Mouse (Mus musculus) C2C12 (cell line): ENCODE measurements at regions not wholly inside any gene's neighbourhood (a gene's known extent, or its start where the extent isn't known, plus 50 kb on each side); places are given as distances from the start of the nearest gene placed in this dataset.

ENCODE experiments used
- CEBPB ChIP-seq: IDR thresholded peaks from one replicate; pipeline ENCODE4 v1.6.1; 2011; ENCODE audit warnings: low read depth, mild to moderate bottlenecking, control low read depth, moderate library complexity
- CTCF ChIP-seq: IDR thresholded peaks from one replicate; pipeline ENCODE4 v1.5.1; 2011; ENCODE audit not compliant: control insufficient read depth, insufficient read depth, insufficient read length
- MAX ChIP-seq: IDR thresholded peaks from one replicate; pipeline ENCODE4 v1.6.1; 2011; ENCODE audit warnings: mild to moderate bottlenecking, control low read depth
- MYOD1 ChIP-seq: IDR thresholded peaks from one replicate; pipeline ENCODE4 v1.6.1; 2011; ENCODE audit warnings: low read depth; ENCODE audit not compliant: control insufficient read depth, insufficient read length
- MYOG ChIP-seq: IDR thresholded peaks from one replicate; pipeline ENCODE4 v1.6.1; 2011; ENCODE audit not compliant: control insufficient read depth, insufficient read length; ENCODE audit errors: extremely low read depth
- USF1 ChIP-seq: IDR thresholded peaks from one replicate; pipeline ENCODE4 v1.6.1; 2011; ENCODE audit warnings: low read depth, mild to moderate bottlenecking, control low read depth, moderate library complexity

DNA sequence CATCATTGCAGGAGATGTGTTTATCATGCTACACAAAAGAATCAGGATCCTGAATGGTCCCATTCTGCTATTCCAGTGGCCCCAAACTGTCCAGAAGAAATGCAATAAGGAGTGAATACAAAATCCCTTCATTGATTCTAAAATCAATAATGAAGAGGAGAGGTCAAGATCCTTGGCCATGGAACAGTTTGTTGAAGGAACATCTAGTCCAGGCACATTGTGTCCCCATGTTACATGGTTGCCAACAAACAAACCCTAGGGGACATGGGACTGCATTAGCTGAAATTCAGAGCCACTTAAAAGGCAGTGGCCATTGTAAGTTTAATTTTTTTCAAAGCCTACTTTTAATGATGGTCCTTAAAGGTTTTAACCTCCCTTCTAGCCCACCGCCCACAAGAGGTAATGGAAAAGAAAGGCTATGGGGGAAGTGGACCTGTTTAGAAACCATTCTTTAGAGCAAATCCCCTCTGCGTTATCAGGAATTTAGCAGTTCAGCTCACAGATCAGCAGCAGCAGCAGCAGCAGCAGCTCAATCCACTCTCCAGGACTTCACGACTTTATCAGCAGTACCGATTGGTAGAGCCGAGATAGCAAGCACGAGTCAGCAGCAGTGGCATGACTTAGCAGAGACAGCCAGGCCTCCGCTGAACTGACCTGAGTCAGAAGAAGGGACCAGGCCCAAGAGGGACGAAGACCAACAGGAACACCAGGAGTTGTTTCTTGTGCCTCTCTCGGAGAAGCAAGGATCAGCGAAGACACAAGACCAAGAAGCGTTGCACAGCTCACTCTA, 268.3 kb downstream of the Setd4 start:
- TF ChIP-seq CTCF (no peak), MYOD1 (no peak), CEBPB (no peak), MYOG (no peak), MAX (no peak), USF1 (no peak)
